Mouse (Mus musculus) hindbrain, embryonic 15.5 days (tissue): Measurements from ENCODE around the gene Hspa12b. TPM values are rescaled to one million over a fixed set of nuclear protein-coding genes. Genes with fewer than 3 reads are reported as not detected.

Experiments
- ATAC-seq: fragments of 200-750 bp; cut with Nextera tagmentation; 2 replicates; pipeline ENCODE4 v1.8.0; 2017; ENCODE audit warnings: low read depth, moderate number of reproducible peaks, moderate TSS enrichment; ENCODE audit not compliant: low FRiP score
- H3K27ac ChIP-seq: fragments of 300-500 bp; sonication (generic); replicated peaks from 2 replicates; pipeline ENCODE4 v1.5.1; 2015; ENCODE audit warnings: mild to moderate bottlenecking, inconsistent platforms
- H3K27me3 ChIP-seq: fragments of 300-500 bp; sonication (generic); 2 replicates; pipeline ENCODE4 v1.6.1; 2015; ENCODE audit warnings: control low read depth, inconsistent platforms
- H3K36me3 ChIP-seq: fragments of 300-500 bp; sonication (generic); 2 replicates; pipeline ENCODE4 v1.6.1; 2015; ENCODE audit warnings: control low read depth, inconsistent platforms
- H3K4me1 ChIP-seq: fragments of 300-500 bp; sonication (generic); replicated peaks from 2 replicates; pipeline ENCODE4 v1.6.1; 2015; ENCODE audit warnings: control low read depth, inconsistent platforms
- H3K4me2 ChIP-seq: fragments of 300-500 bp; sonication (generic); 2 replicates; pipeline ENCODE4 v1.6.1; 2015; ENCODE audit warnings: moderate library complexity, mild to moderate bottlenecking, inconsistent platforms
- H3K4me3 ChIP-seq: fragments of 300-500 bp; sonication (generic); 2 replicates; pipeline ENCODE4 v1.5.1; 2015; ENCODE audit warnings: mild to moderate bottlenecking, inconsistent platforms
- H3K9ac ChIP-seq: fragments of 300-500 bp; sonication (generic); 2 replicates; pipeline ENCODE4 v1.6.1; 2015; ENCODE audit warnings: inconsistent platforms
- H3K9me3 ChIP-seq: fragments of 300-500 bp; sonication (generic); 2 replicates; pipeline ENCODE4 v1.6.1; 2016; ENCODE audit warnings: control low read depth, inconsistent platforms
- WGBS: fragments of 180-500 bp; shearing (Covaris S2); methylation state at CpG from one replicate; pipeline ENCODE4 v1.1.7; 2015; 5-methylcytosine and 5-hydroxymethylcytosine counted together
- polyA plus RNA-seq: library from polyadenylated mRNA; unstranded; fragments of >200 nt; fragmentation: Nextera tagmentation; extraction: Ambion mirVana; gene quantifications from 2 replicates; pipeline ENCODE4 v1.2.1, GENCODE M21; 2015

Gene Hspa12b
- polyA plus RNA-seq, 1 experiment from 2014 or later, result 4.8 TPM

GRCm38 (mm10) chr2:131175286-131175944 lies 48.3 kb downstream of the Hspa12b start:
- Histone ChIP-seq H3K4me1 (peaks cover 63% of the 10 kb centered on the region), H3K27me3 (peaks cover 20% of the 10 kb centered on the region), H3K9me3 (no peaks in the 10 kb centered on the region), H3K27ac (0 out of 2 replicates have a peak overlapping the region, but pooled peaks have one; percentile 9), H3K4me2 (0 out of 2 replicates have a peak overlapping the region, but pooled peaks have one; percentile 89), H3K36me3 (peaks cover 5% of the 10 kb centered on the region; the same call in 1 of the 2 replicates), H3K9ac (no peak overlapping the region), H3K4me3 (no peak overlapping the region)
- ATAC-seq, result no peak
- WGBS, result 76% methylated on average over 3 of the region's 3 CpGs

- H3K4me2 ChIP-seq, result no peak overlapping the region
- no peak for ATAC-seq
- peaks cover 63% of the 10 kb centered on the region for H3K4me1 ChIP-seq
- H3K27me3 ChIP-seq, result peaks cover 20% of the 10 kb centered on the region
- H3K9ac ChIP-seq, result no peak overlapping the region
- no peak overlapping the region for H3K27ac ChIP-seq
- no peak overlapping the region for H3K4me3 ChIP-seq
- H3K9me3 ChIP-seq, result no peaks in the 10 kb centered on the region
- H3K36me3 ChIP-seq, result peaks cover 3% of the 10 kb centered on the region; the same call in 1 of the 2 replicates
- 87% methylated on average over 1 of the region's 1 CpGs for WGBS
Measured at GRCm38 (mm10) chr2:131175945-131176309, 48.8 kb downstream of the Hspa12b start.

- H3K27me3 ChIP-seq, result peaks cover 18% of the 10 kb centered on the region
- H3K36me3 ChIP-seq, result peaks cover 3% of the 10 kb centered on the region; the same call in 1 of the 2 replicates
- H3K4me3 ChIP-seq, result 0 out of 2 replicates have a peak overlapping the region, but pooled peaks have one; percentile 58
- H3K27ac ChIP-seq, result no peak overlapping the region
- no peak overlapping the region for H3K9ac ChIP-seq
- ATAC-seq, result no peak
- H3K4me1 ChIP-seq, result peaks cover 62% of the 10 kb centered on the region
- 64% methylated on average over 5 of the region's 5 CpGs for WGBS
- H3K9me3 ChIP-seq, result no peaks in the 10 kb centered on the region
- H3K4me2 ChIP-seq, result peak overlapping the region; percentile 94
Measured at GRCm38 (mm10) chr2:131176491-131176890, 49.4 kb downstream of the Hspa12b start.

- peak overlapping the region; percentile 58 for H3K4me3 ChIP-seq
- H3K27me3 ChIP-seq, result peaks cover 4% of the 10 kb centered on the region; the same call in 1 of the 2 replicates
- 0 out of 2 replicates have a peak overlapping the region, but pooled peaks have one; percentile 22 for H3K27ac ChIP-seq
- H3K9me3 ChIP-seq, result no peaks in the 10 kb centered on the region
- H3K36me3 ChIP-seq, result peaks cover 3% of the 10 kb centered on the region; the same call in 1 of the 2 replicates
- WGBS, result 75% methylated on average over 9 of the region's 9 CpGs
- peaks cover 58% of the 10 kb centered on the region for H3K4me1 ChIP-seq
- H3K4me2 ChIP-seq, result peak overlapping the region; percentile 94
- peak overlapping the region; percentile 36 for H3K9ac ChIP-seq
- no peak for ATAC-seq
Measured at GRCm38 (mm10) chr2:131177932-131178331, 50.9 kb downstream of the Hspa12b start.

GRCm38 (mm10) chr2:131178828-131179245 lies 51.8 kb downstream of the Hspa12b start:
- H3K9ac ChIP-seq, result peak overlapping the region; percentile 89
- peaks cover 3% of the 10 kb centered on the region; the same call in 1 of the 2 replicates for H3K36me3 ChIP-seq
- ATAC-seq, result no peak
- peak overlapping the region; percentile 94 for H3K4me2 ChIP-seq
- WGBS, result 22% methylated on average over 26 of the region's 26 CpGs
- peaks cover 52% of the 10 kb centered on the region for H3K4me1 ChIP-seq
- H3K9me3 ChIP-seq, result no peaks in the 10 kb centered on the region
- peak overlapping the region; percentile 58 for H3K4me3 ChIP-seq
- no peaks in the 10 kb centered on the region for H3K27me3 ChIP-seq
- peak overlapping the region; percentile 94 for H3K27ac ChIP-seq

- ATAC-seq, result peak; percentile 73
- WGBS, result under 1% methylated on average over 65 of the region's 67 CpGs
- H3K9me3 ChIP-seq, result no peaks in the 10 kb centered on the region
- peak overlapping the region; percentile 89 for H3K9ac ChIP-seq
- peak overlapping the region; percentile 94 for H3K4me2 ChIP-seq
- peaks cover 3% of the 10 kb centered on the region; the same call in 1 of the 2 replicates for H3K36me3 ChIP-seq
- peaks cover 47% of the 10 kb centered on the region for H3K4me1 ChIP-seq
- peak overlapping the region; percentile 58 for H3K4me3 ChIP-seq
- H3K27me3 ChIP-seq, result no peaks in the 10 kb centered on the region
- H3K27ac ChIP-seq, result peak overlapping the region; percentile 94
Measured at GRCm38 (mm10) chr2:131179246-131179886, 52.3 kb downstream of the Hspa12b start.

- ATAC-seq, result peak; percentile 85
- Histone ChIP-seq H3K36me3 (peaks cover 3% of the 10 kb centered on the region; the same call in 1 of the 2 replicates), H3K9ac (peak within 1 kb of the TSS; percentile 89), H3K4me3 (peak within 1 kb of the TSS; percentile 58), H3K27me3 (no peaks in the 10 kb centered on the region), H3K27ac (peak within 1 kb of the TSS; percentile 94), H3K4me2 (peak within 1 kb of the TSS; percentile 94), H3K9me3 (no peaks in the 10 kb centered on the region), H3K4me1 (peaks cover 40% of the 10 kb centered on the region)
- WGBS, result 2% methylated on average over 57 of the region's 57 CpGs
Measured at GRCm38 (mm10) chr2:131179990-131180587, 53.0 kb downstream of the Hspa12b start, which contains the start of gene Cenpb. Gene Cenpb (minus strand): TSS chr2:131180067.

GRCm38 (mm10) chr2:131186343-131186742 lies 59.3 kb downstream of the Hspa12b start:
- no peak for ATAC-seq

DNA sequence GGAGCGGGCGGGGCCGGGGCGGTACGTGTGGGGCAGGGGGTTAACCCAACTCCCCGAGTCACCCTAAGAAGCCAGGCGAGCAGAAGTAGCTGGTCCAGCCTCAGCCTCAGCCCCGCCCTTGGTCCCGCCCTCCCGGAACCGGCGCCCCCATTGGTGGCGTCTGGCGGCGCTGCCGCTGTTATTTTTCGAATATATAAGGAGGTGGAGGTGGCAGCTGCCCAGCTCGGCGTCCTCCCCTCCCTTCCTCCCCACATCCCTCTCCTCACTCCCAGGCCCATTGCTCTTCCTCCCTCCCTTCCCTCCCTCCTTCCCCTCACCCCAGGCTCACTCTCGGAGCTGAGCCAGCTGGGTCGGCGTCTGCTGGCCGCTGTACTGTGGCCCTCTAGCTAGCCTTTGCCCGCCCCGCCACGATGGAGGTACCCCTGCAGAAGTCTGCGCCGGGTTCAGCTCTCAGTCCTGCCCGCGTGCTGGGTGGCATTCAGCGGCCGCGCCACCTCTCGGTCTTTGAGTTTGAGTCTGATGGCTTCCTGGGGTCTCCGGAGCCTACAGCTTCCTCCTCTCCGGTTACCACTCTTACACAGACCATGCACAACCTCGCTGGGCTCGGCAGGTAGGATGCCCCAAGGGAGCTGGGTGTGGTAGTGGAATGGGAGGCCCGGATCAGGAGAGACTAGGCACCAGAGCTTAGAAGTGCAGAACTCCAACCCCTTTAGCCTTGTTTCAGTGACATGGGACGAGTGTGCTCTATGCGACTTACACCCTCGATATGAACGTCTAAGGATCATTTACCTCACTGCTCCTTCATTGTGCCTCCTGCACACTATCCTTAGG lies 59.9 kb downstream of the Hspa12b start, which contains the start of the genes Cdc25b and Spef1:
Gene Cdc25b, plus strand, starts transcription at position 179 of the 831 bp plus-strand sequence.
Gene Spef1, minus strand, starts transcription at position 512 of the 831 bp plus-strand sequence.
- no peaks in the 10 kb centered on the region for H3K36me3 ChIP-seq
- WGBS, result under 1% methylated on average over 40 of the region's 43 CpGs

More at GRCm38 (mm10) chr2:131186343-131186742, 59.3 kb downstream of the Hspa12b start:
- Histone ChIP-seq H3K4me3 (peak overlapping the region; percentile 64), H3K27ac (peak overlapping the region; percentile 67; the same call in 1 of the 2 replicates), H3K4me2 (peak overlapping the region; percentile 82), H3K36me3 (no peaks in the 10 kb centered on the region), H3K9ac (peak overlapping the region; percentile 65), H3K9me3 (no peaks in the 10 kb centered on the region), H3K27me3 (no peaks in the 10 kb centered on the region), H3K4me1 (peaks cover 39% of the 10 kb centered on the region)
- WGBS, result under 1% methylated on average over 14 of the region's 14 CpGs

GRCm38 (mm10) chr2:131187602-131187922 lies 60.5 kb downstream of the Hspa12b start:
- H3K27me3 ChIP-seq, result no peaks in the 10 kb centered on the region
- H3K9ac ChIP-seq, result peak overlapping the region; percentile 65
- H3K4me3 ChIP-seq, result peak overlapping the region; percentile 64
- ATAC-seq, result no peak
- peak overlapping the region; percentile 67; the same call in 1 of the 2 replicates for H3K27ac ChIP-seq
- peak overlapping the region; percentile 82 for H3K4me2 ChIP-seq
- WGBS, result 28% methylated on average over 3 of the region's 3 CpGs
- H3K36me3 ChIP-seq, result 0 out of 2 replicates have a peak, but pooled peaks cover 1% of the 10 kb centered on the region
- peaks cover 39% of the 10 kb centered on the region for H3K4me1 ChIP-seq
- no peaks in the 10 kb centered on the region for H3K9me3 ChIP-seq

More for the DNA sequence above, 59.9 kb downstream of the Hspa12b start, which contains the start of the genes Cdc25b and Spef1:
- no peaks in the 10 kb centered on the region for H3K9me3 ChIP-seq
- peak within 1 kb of the TSS; percentile 64 for H3K4me3 ChIP-seq
- ATAC-seq, result peak; percentile 89
- H3K27ac ChIP-seq, result peak within 1 kb of the TSS; percentile 67
- peaks cover 39% of the 10 kb centered on the region for H3K4me1 ChIP-seq
- peak within 1 kb of the TSS; percentile 65 for H3K9ac ChIP-seq
- peak within 1 kb of the TSS; percentile 82 for H3K4me2 ChIP-seq
- no peaks in the 10 kb centered on the region for H3K27me3 ChIP-seq

GRCm38 (mm10) chr2:131188311-131188710 lies 61.2 kb downstream of the Hspa12b start:
- H3K4me2 ChIP-seq, result no peak overlapping the region
- H3K27me3 ChIP-seq, result no peaks in the 10 kb centered on the region

More at GRCm38 (mm10) chr2:131188311-131188710, 61.2 kb downstream of the Hspa12b start:
- Histone ChIP-seq H3K9me3 (no peaks in the 10 kb centered on the region), H3K27ac (no peak overlapping the region), H3K4me3 (no peak overlapping the region), H3K36me3 (peaks cover 4% of the 10 kb centered on the region; the same call in 1 of the 2 replicates), H3K9ac (no peak overlapping the region), H3K4me1 (peaks cover 39% of the 10 kb centered on the region)
- no peak for ATAC-seq
- 95% methylated on average over 5 of the region's 5 CpGs for WGBS
